Mouse (Mus musculus) liver, adult 2 months (tissue): Measurements from ENCODE around the gene Mrpl49. TPM values are rescaled to one million over a fixed set of nuclear protein-coding genes. Genes with fewer than 3 reads are reported as not detected.
"Not testable (repeated sequence)": the region's sequence is repeated elsewhere in the genome, so short reads cannot be mapped to it uniquely, and the experiment has no call there.

Experiments
- DNase-seq: peaks from one replicate; pipeline ENCODE4 v3.0.0-alpha.2; 2011; ENCODE audit warnings: low read depth, low spot score; ENCODE audit errors: extremely low read depth
- H3K27ac ChIP-seq: fragments of 200-500 bp; replicated peaks from 2 replicates; pipeline ENCODE4 v1.5.1; 2012; ENCODE audit warnings: low read depth, mild to moderate bottlenecking, control low read depth, inconsistent platforms, low read length; ENCODE audit not compliant: insufficient read depth
- H3K27me3 ChIP-seq: fragments of 200-500 bp; 2 replicates; pipeline ENCODE4 v1.6.1; 2012; ENCODE audit warnings: mild to moderate bottlenecking, moderate library complexity, low read length, inconsistent platforms; ENCODE audit not compliant: control insufficient read depth, insufficient read depth
- H3K36me3 ChIP-seq: fragments of 200-500 bp; 2 replicates; pipeline ENCODE4 v1.6.1; 2012; ENCODE audit warnings: low read length, inconsistent platforms; ENCODE audit not compliant: control insufficient read depth, insufficient read depth
- H3K4me1 ChIP-seq: fragments of 200-500 bp; 2 replicates; pipeline ENCODE4 v1.6.1; 2011; ENCODE audit warnings: low read length; ENCODE audit not compliant: control insufficient read depth, insufficient read depth
- H3K4me3 ChIP-seq: fragments of 200-500 bp; 2 replicates; pipeline ENCODE4 v1.5.1; 2011; ENCODE audit warnings: low read depth, mild to moderate bottlenecking, control low read depth, low read length, moderate library complexity; ENCODE audit not compliant: insufficient read depth
- H3K79me2 ChIP-seq: fragments of 200-500 bp; 2 replicates; pipeline ENCODE4 v1.6.1; 2012; ENCODE audit warnings: inconsistent platforms, mild to moderate bottlenecking, low read length, moderate library complexity; ENCODE audit not compliant: control insufficient read depth, insufficient read depth
- H3K9ac ChIP-seq: fragments of 200-500 bp; 2 replicates; pipeline ENCODE4 v1.6.1; 2012; ENCODE audit warnings: low read depth, mild to moderate bottlenecking, control low read depth, inconsistent platforms, low read length
- CTCF ChIP-seq: fragments of 200-500 bp; IDR thresholded peaks from 2 replicates; pipeline ENCODE4 v1.5.1; 2011; ENCODE audit warnings: low read depth, low read length, control low read depth
- POLR2A ChIP-seq: fragments of 200-500 bp; IDR thresholded peaks from 2 replicates; pipeline ENCODE4 v1.6.1; 2011; ENCODE audit warnings: low read length, control low read depth; ENCODE audit not compliant: insufficient read depth; ENCODE audit errors: extremely low read depth
- WGBS: fragments of 180-500 bp; shearing (Covaris S2); methylation state at CpG from one replicate; pipeline ENCODE4 v1.1.7; 2018; 5-methylcytosine and 5-hydroxymethylcytosine counted together
- polyA plus RNA-seq: library from polyadenylated mRNA; depleted of rRNA; stranded (reverse); fragments of >200 nt; gene quantifications from 2 replicates; pipeline ENCODE4 v1.2.3, GENCODE M21; 2012
- total RNA-seq: library from RNA; depleted of rRNA; stranded (reverse); fragments of >200 nt; gene quantifications from 2 replicates; pipeline ENCODE4 v1.2.3, GENCODE M21; 2014

Gene Mrpl49
- total and polyA plus RNA-seq, 2 experiments: 13.6 to 27.1 TPM

DNA sequence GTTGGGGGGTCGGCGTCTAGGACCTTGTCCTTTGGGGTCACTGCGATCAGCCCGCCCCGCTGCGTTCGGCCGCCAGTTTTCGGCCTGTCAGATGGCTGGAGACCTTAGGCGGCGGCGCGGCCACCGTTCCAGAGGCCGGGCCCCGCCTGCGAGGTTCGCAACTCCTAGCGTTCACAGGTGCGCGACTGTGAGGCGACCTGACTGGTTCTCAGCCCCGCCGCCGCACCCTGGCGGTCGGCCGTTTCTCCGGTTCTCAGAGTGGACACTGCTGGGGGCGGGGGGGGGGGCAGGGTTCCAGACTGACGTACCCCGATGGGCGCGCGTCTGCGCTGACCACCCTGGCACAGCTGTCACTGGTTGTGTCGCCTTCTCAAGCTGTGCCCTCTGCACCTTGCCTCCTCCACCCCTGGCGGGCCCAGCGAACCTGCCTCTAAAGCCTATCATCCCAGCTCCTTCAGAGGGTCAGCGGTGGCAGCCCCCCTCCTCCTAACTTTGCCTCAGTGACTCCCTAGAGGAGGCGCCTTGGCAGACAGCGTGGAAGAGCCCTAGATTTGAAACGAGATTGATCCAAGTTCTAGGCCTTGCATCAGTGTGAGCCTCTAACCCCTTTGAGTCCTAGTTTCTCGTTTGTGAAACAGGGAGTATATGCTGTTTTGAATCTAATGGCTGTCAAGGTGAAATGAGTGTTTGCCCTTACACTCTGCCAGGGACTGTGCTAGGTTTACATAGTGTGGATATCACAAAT is 10.3 kb downstream of the Mrpl49 start:
- TF ChIP-seq POLR2A (no peak), CTCF (no peak)
- peaks cover 27% of the 10 kb centered on the region for H3K36me3 ChIP-seq
- H3K27me3 ChIP-seq: no peaks in the 10 kb centered on the region
- no peak for DNase-seq
- peaks cover 25% of the 10 kb centered on the region; the same call in 1 of the 2 replicates for H3K79me2 ChIP-seq
- peaks cover 22% of the 10 kb centered on the region for H3K4me1 ChIP-seq
- peak overlapping the region; percentile 69 for H3K4me3 ChIP-seq
- peak overlapping the region; percentile 78 for H3K9ac ChIP-seq
- H3K27ac ChIP-seq: peak overlapping the region; percentile 88
- 1% methylated on average over 42 of the region's 44 CpGs for WGBS

DNA sequence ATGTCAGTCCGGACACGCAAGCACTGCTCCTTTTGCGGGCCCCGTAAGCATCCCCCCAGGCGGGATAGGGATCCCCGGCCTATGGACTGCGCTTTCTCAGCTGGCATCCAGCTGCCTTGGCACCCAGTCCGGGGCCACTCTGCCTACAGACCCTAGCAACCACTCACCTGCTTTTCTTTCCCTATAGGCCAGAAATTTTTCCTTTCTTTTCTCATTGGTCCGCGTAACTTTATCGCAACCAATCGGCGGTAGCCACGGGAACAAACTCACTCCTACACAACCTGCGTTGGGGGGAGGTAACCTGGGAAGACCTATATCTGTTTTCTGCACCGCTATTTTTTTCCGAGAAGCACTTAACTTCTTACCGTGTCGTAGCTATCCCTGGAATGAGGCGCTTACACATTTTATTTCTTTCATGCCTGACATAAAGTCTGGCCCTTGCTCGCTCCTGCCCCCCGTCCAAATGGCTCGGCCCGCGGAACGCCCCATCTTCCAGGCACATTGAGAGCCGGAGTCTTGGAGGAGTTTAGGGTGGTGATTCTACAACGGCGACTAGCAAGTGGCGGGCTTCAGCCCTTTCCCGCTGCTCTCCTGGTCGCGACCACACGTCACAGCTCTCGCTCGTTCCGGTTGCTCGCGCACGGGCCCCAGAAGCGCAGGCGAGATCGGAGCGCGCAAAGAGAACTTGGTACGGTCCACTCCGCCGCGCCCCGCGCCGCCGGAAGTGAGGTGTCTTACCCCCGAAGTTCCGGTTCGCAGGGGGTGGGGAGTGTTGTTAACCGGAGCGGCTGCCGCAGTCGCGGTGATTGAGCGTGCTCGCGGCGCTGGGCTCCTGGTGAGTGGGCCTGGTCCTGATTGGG is 11.1 kb downstream of the Mrpl49 start, which contains the start of gene Syvn1:
TSS of gene Syvn1 (plus strand) at position 283 of the 860 bp plus-strand sequence.
- H3K27me3 ChIP-seq: no peaks in the 10 kb centered on the region
- TF ChIP-seq POLR2A: peak; percentile 75
- no peak for TF ChIP-seq CTCF
- under 1% methylated on average over 65 of the region's 65 CpGs for WGBS

DNA sequence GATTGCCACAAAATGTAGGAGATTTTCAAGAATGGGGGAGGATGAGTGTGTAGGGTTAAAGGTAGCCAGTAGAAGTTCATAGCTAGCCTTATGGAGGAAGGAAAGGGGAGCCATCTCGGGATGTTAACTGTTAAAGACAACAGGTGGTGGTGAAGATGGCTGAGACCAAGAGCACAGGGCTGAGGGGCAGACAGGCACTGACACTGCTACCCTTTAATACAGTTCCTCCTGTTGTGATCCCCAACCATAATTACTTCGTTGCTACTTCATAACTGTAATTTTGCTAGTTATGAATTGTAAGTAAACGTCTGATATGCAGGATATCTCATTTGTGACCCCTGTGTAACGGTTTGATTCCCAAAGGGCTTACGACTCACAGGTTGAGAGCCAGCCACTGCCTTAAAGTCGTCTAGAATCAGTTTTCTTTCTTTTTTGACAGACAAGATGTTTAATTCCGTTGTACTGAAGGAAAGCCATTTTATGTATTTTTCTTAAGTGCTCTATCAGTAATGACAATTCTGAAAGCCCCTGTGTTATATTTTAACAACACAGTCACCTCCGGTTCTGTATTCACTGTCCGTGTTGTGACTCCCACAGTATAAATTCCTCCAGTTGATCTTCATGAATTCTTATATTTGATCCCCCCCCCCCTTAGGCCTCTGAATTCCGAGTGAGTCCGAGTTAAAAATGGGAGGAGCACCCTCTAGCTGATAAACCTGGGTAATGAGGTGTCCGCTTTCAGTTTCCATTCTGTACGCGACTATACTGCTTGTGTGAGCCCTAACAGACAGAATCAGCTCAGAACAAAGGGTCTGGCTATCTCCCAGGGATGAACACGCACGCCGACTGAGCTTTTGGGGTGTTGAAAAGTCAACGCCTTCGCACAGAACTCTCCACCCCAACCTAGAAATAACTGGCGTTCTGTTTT is 12.0 kb downstream of the Mrpl49 start:
- no peaks in the 10 kb centered on the region for H3K27me3 ChIP-seq
- peaks cover 18% of the 10 kb centered on the region; the same call in 1 of the 2 replicates for H3K36me3 ChIP-seq
- H3K79me2 ChIP-seq: peaks cover 25% of the 10 kb centered on the region; the same call in 1 of the 2 replicates
- H3K9ac ChIP-seq: peak overlapping the region; percentile 91
- H3K4me3 ChIP-seq: peak overlapping the region; percentile 69
- H3K27ac ChIP-seq: peak overlapping the region; percentile 100
- DNase-seq: peak; percentile 71
- WGBS: 5% methylated on average over 20 of the region's 20 CpGs
- no peak for TF ChIP-seq POLR2A
- peak; percentile 3; the same call in 1 of the 2 replicates for TF ChIP-seq CTCF
- H3K4me1 ChIP-seq: peaks cover 30% of the 10 kb centered on the region

More for the DNA sequence above, 11.1 kb downstream of the Mrpl49 start, which contains the start of gene Syvn1:
- peak; percentile 95 for DNase-seq
- peak within 1 kb of the TSS; percentile 91 for H3K9ac ChIP-seq
- H3K27ac ChIP-seq: peak within 1 kb of the TSS; percentile 100
- peaks cover 25% of the 10 kb centered on the region; the same call in 1 of the 2 replicates for H3K79me2 ChIP-seq
- H3K4me3 ChIP-seq: peak within 1 kb of the TSS; percentile 69
- peaks cover 30% of the 10 kb centered on the region for H3K4me1 ChIP-seq
- peaks cover 20% of the 10 kb centered on the region; the same call in 1 of the 2 replicates for H3K36me3 ChIP-seq

DNA sequence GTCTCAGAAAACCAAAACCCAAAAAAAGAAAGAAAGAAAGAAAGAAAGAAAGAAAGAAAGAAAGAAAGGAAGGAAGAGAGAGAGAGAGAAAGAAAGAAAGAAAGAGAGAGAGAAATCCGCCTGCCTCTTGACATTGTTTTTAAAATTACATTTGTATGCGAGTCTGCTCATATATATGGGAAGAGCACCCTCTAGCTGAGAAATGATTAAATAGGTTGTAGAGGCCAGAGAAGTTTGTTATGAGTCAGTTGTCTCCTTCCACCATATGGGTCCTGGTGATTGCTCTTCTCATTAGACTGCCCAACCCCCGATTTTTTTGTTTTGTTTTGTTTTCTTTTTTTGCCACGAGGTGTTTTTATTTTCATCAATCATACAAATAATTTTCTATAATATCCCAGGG is 13.5 kb downstream of the Mrpl49 start:
- H3K4me3 ChIP-seq, H3K27me3 ChIP-seq, H3K9ac ChIP-seq, H3K27ac ChIP-seq, H3K36me3 ChIP-seq: not testable (repeated sequence)
- peaks cover 21% of the 10 kb centered on the region; the same call in 1 of the 2 replicates for H3K79me2 ChIP-seq
- peak; percentile 38; the same call in 1 of the 2 replicates for TF ChIP-seq CTCF
- WGBS: 41% methylated on average over 4 of the region's 4 CpGs
- peak; percentile 61 for DNase-seq
- peaks cover 22% of the 10 kb centered on the region for H3K4me1 ChIP-seq

DNA sequence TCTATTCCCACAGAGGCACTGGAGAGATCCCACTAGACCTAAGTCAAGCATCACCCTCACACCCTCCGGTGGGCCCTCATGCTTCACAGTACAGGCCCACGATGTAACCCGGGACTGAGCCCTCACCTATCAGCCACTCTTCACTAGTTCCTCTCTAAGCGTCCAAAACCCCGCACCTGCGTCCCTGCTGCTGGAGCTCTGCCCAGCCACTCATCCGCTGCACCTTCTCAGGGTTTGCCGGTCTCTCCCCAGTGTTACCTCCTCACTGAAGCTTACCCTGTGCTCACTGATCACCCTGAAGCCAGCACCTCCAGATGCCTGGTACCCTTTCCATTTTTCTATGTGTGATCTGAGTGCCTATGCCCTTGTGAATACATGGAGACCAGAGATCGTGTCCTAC is 15.3 kb downstream of the Mrpl49 start:
- no peak for DNase-seq
- H3K9ac ChIP-seq: no peak overlapping the region
- no peaks in the 10 kb centered on the region for H3K27me3 ChIP-seq
- WGBS: 76% methylated on average over 9 of the region's 9 CpGs
- H3K79me2 ChIP-seq: peaks cover 4% of the 10 kb centered on the region; the same call in 1 of the 2 replicates
- H3K36me3 ChIP-seq: no peaks in the 10 kb centered on the region
- TF ChIP-seq CTCF (no peak), POLR2A (no peak)
- H3K4me3 ChIP-seq: no peak overlapping the region
- peaks cover 13% of the 10 kb centered on the region; the same call in 1 of the 2 replicates for H3K4me1 ChIP-seq
- H3K27ac ChIP-seq: no peak overlapping the region
